Mouse (Mus musculus) layer of hippocampus, adult 18-20 months (tissue): ENCODE results near the gene Dag1. TPM values are rescaled to one million over a fixed set of nuclear protein-coding genes. Genes with fewer than 3 reads are reported as not detected.
"Not testable (repeated sequence)": the region's sequence is repeated elsewhere in the genome, so short reads cannot be mapped to it uniquely, and the experiment has no call there.

ENCODE experiments used
- DNase-seq, 2 experiments: peaks; one replicate each; pipeline ENCODE4 v3.0.0; 2022; ENCODE audit warnings: low spot score in 2 of 2
- total RNA-seq, 2 experiments: library from RNA; stranded (reverse); gene quantifications; 2 replicates each; pipeline ENCODE4 v1.2.3; 2021

The Dag1 gene
- total RNA-seq, 2 experiments from 2014 or later = 73.4 to 75.4 TPM

- no peak for DNase-seq
Measured at GRCm38 (mm10) chr9:108274476-108275330, 10.9 kb upstream of the Dag1 start.

- DNase-seq = no peak
Measured at GRCm38 (mm10) chr9:108273485-108273884, 9.7 kb upstream of the Dag1 start.

- no peak for DNase-seq
Measured at GRCm38 (mm10) chr9:108272691-108273090, 8.9 kb upstream of the Dag1 start.

GRCm38 (mm10) chr9:108271941-108272340, 8.2 kb upstream of the Dag1 start:
- no peak for DNase-seq

- not testable (repeated sequence) for DNase-seq
Measured at GRCm38 (mm10) chr9:108268701-108269100, 4.9 kb upstream of the Dag1 start.

- no peak for DNase-seq
Measured at GRCm38 (mm10) chr9:108267691-108268090, 3.9 kb upstream of the Dag1 start.

- no peak for DNase-seq
Measured at GRCm38 (mm10) chr9:108266261-108266935, 2.6 kb upstream of the Dag1 start.

GRCm38 (mm10) chr9:108264191-108264921, 598 bp upstream of the Dag1 start:
- DNase-seq = no peak

GRCm38 (mm10) chr9:108263131-108263681, 552 bp downstream of the Dag1 start:
- peak in 1 of 2 experiments; percentile 48 for DNase-seq

- no peak for DNase-seq
Measured at GRCm38 (mm10) chr9:108262494-108263049, 1.2 kb downstream of the Dag1 start.

- DNase-seq = no peak
Measured at GRCm38 (mm10) chr9:108261865-108262264, 1.9 kb downstream of the Dag1 start.

GRCm38 (mm10) chr9:108260526-108260925, 3.2 kb downstream of the Dag1 start:
- no peak for DNase-seq

- no peak for DNase-seq
Measured at GRCm38 (mm10) chr9:108252766-108253165, 11.0 kb downstream of the Dag1 start.

- no peak for DNase-seq
Measured at GRCm38 (mm10) chr9:108251877-108252276, 11.9 kb downstream of the Dag1 start.

- no peak for DNase-seq
Measured at GRCm38 (mm10) chr9:108248957-108249356, 14.8 kb downstream of the Dag1 start.

GRCm38 (mm10) chr9:108244984-108245383, 18.8 kb downstream of the Dag1 start:
- no peak for DNase-seq

GRCm38 (mm10) chr9:108244540-108244939, 19.2 kb downstream of the Dag1 start:
- DNase-seq = no peak

GRCm38 (mm10) chr9:108239951-108240350, 23.8 kb downstream of the Dag1 start:
- no peak for DNase-seq

GRCm38 (mm10) chr9:108238831-108239230, 24.9 kb downstream of the Dag1 start:
- no peak for DNase-seq

- DNase-seq = no peak
Measured at GRCm38 (mm10) chr9:108238402-108238801, 25.4 kb downstream of the Dag1 start.

- DNase-seq = peak in 1 of 2 experiments; percentile 43
Measured at GRCm38 (mm10) chr9:108234682-108235081, 29.1 kb downstream of the Dag1 start.
